Mouse (Mus musculus): ENCODE results near the gene Mrpl20.
"Not testable (repeated sequence)": the region's sequence is repeated elsewhere in the genome, so short reads cannot be mapped to it uniquely, and the experiment has no call there.

The Mrpl20 gene

GRCm38 (mm10) chr4:155783486-155784080 is 19.1 kb upstream of the Mrpl20 start:
- DNase-seq (ENCODE audit: low spot score), result no peak

- DNase-seq (ENCODE audit: low spot score), result peak; percentile 70
Observed at GRCm38 (mm10) chr4:155784081-155784701, 18.5 kb upstream of the Mrpl20 start.

- DNase-seq (ENCODE audit: low spot score), result no peak
Observed at GRCm38 (mm10) chr4:155785246-155785645, 17.4 kb upstream of the Mrpl20 start.

GRCm38 (mm10) chr4:155785819-155786218 is 16.9 kb upstream of the Mrpl20 start, which contains the start of gene Tmem88b:
Gene Tmem88b (minus strand): TSS chr4:155785874.
- DNase-seq (ENCODE audit: low spot score), result no peak

GRCm38 (mm10) chr4:155788300-155788699 is 14.4 kb upstream of the Mrpl20 start:
- DNase-seq (ENCODE audit: low spot score), result no peak

- not testable (repeated sequence) for DNase-seq (ENCODE audit: low spot score)
Observed at GRCm38 (mm10) chr4:155788833-155789232, 13.8 kb upstream of the Mrpl20 start.

GRCm38 (mm10) chr4:155790021-155790489 is 12.6 kb upstream of the Mrpl20 start, which contains the start of gene Ankrd65:
Gene Ankrd65 (plus strand): TSS chr4:155790439.
- no peak for DNase-seq (ENCODE audit: low spot score)

GRCm38 (mm10) chr4:155790650-155791161 is 12.0 kb upstream of the Mrpl20 start:
- peak; percentile 35 for DNase-seq (ENCODE audit: low spot score)

- DNase-seq (ENCODE audit: low spot score), result no peak
Observed at GRCm38 (mm10) chr4:155791240-155791933, 11.3 kb upstream of the Mrpl20 start.

- no peak for DNase-seq (ENCODE audit: low spot score)
Observed at GRCm38 (mm10) chr4:155793730-155794129, 8.9 kb upstream of the Mrpl20 start.

GRCm38 (mm10) chr4:155802075-155802474 is 603 bp upstream of the Mrpl20 start:
- DNase-seq (ENCODE audit: low spot score), result no peak

- DNase-seq (ENCODE audit: low spot score), result peak; percentile 98
Observed at GRCm38 (mm10) chr4:155803340-155804041, 813 bp downstream of the Mrpl20 start.

- DNase-seq (ENCODE audit: low spot score), result no peak
Observed at GRCm38 (mm10) chr4:155807841-155808240, 5.2 kb downstream of the Mrpl20 start.

- DNase-seq (ENCODE audit: low spot score), result peak; percentile 81
Observed at GRCm38 (mm10) chr4:155811929-155812664, 9.4 kb downstream of the Mrpl20 start, which contains the start of gene Ccnl2. Gene Ccnl2 (plus strand): TSS chr4:155812489.

- no peak for DNase-seq (ENCODE audit: low spot score)
Observed at GRCm38 (mm10) chr4:155812665-155813181, 10.0 kb downstream of the Mrpl20 start.

GRCm38 (mm10) chr4:155817533-155817932 is 14.9 kb downstream of the Mrpl20 start:
- DNase-seq (ENCODE audit: low spot score), result no peak

GRCm38 (mm10) chr4:155821025-155821424 is 18.3 kb downstream of the Mrpl20 start:
- no peak for DNase-seq (ENCODE audit: low spot score)

GRCm38 (mm10) chr4:155823443-155823842 is 20.8 kb downstream of the Mrpl20 start:
- no peak for DNase-seq (ENCODE audit: low spot score)

- no peak for DNase-seq (ENCODE audit: low spot score)
Observed at GRCm38 (mm10) chr4:155829866-155830265, 27.2 kb downstream of the Mrpl20 start.

GRCm38 (mm10) chr4:155830596-155830995 is 27.9 kb downstream of the Mrpl20 start:
- DNase-seq (ENCODE audit: low spot score), result no peak

GRCm38 (mm10) chr4:155831205-155831766 is 28.6 kb downstream of the Mrpl20 start, which contains the start of gene Aurkaip1:
Gene Aurkaip1 (plus strand): TSS chr4:155831272.
- peak; percentile 94 for DNase-seq (ENCODE audit: low spot score)

All from urinary bladder, postnatal 25 days (tissue).